Mouse (Mus musculus): ENCODE results near the gene Fem1b. TPM values are rescaled to one million over a fixed set of nuclear protein-coding genes. Genes with fewer than 3 reads are reported as not detected.
"Not testable (repeated sequence)": the region's sequence is repeated elsewhere in the genome, so short reads cannot be mapped to it uniquely, and the experiment has no call there.

Gene Fem1b
- total RNA-seq (2021): 10 to 100 TPM; 91.9 to 95.0 TPM
- long read RNA-seq, experiment 1, full-length matches to known transcripts: 34 of 48 reads
- long read RNA-seq, experiment 1, partial matches to known transcripts: 0 of 48 reads
- long read RNA-seq, experiment 1, other reads (novel, unspliced or antisense): 14 of 48 reads
- long read RNA-seq, experiment 2, full-length matches to known transcripts: 54 of 77 reads
- long read RNA-seq, experiment 2, partial matches to known transcripts: 0 of 77 reads
- long read RNA-seq, experiment 2, other reads (novel, unspliced or antisense): 23 of 77 reads

- TF ChIP-seq CTCF (conservative IDR thresholded peaks at IDR 0.05): no peak
- DNase-seq (ENCODE audit: low spot score in 2 of 2): peak; percentile 84 to 88
- Histone ChIP-seq H3K4me3 (peak within 1 kb of the TSS; percentile 99), H3K27ac (peak within 1 kb of the TSS; percentile 100)
Observed at GRCm38 (mm10) chr9:62811516-62812121, at the start of gene Fem1b. Gene Fem1b (minus strand): TSS chr9:62811934.

- Histone ChIP-seq H3K4me3 (no peak overlapping the region), H3K27ac (no peak overlapping the region)
- DNase-seq (ENCODE audit: low spot score in 2 of 2): no peak
- TF ChIP-seq CTCF (conservative IDR thresholded peaks at IDR 0.05): no peak
Observed at GRCm38 (mm10) chr9:62860866-62861265, 49.1 kb upstream of the Fem1b start.

- not testable (repeated sequence) for DNase-seq (ENCODE audit: low spot score in 2 of 2); H3K4me3 ChIP-seq; H3K27ac ChIP-seq
Observed at GRCm38 (mm10) chr9:62860102-62860501, 48.4 kb upstream of the Fem1b start.

- no peak for DNase-seq (ENCODE audit: low spot score in 2 of 2)
- H3K4me3 ChIP-seq: no peak overlapping the region
- no peak for TF ChIP-seq CTCF (conservative IDR thresholded peaks at IDR 0.05)
- H3K27ac ChIP-seq: no peak overlapping the region
Observed at GRCm38 (mm10) chr9:62858266-62859019, 46.7 kb upstream of the Fem1b start.

- no peak for TF ChIP-seq CTCF (conservative IDR thresholded peaks at IDR 0.05)
- DNase-seq (ENCODE audit: low spot score in 2 of 2): no peak
- no peak within 1 kb of the TSS for H3K4me3 ChIP-seq
- no peak within 1 kb of the TSS for H3K27ac ChIP-seq
Observed at GRCm38 (mm10) chr9:62857719-62858261, 46.1 kb upstream of the Fem1b start, which contains the start of gene Calml4. Gene Calml4 (plus strand): TSS chr9:62858080.

- Histone ChIP-seq H3K27ac (no peak overlapping the region), H3K4me3 (no peak overlapping the region)
- no peak for TF ChIP-seq CTCF (conservative IDR thresholded peaks at IDR 0.05)
- DNase-seq (ENCODE audit: low spot score in 2 of 2): no peak
Observed at GRCm38 (mm10) chr9:62857216-62857615, 45.5 kb upstream of the Fem1b start.

- no peak overlapping the region for H3K4me3 ChIP-seq
- DNase-seq (ENCODE audit: low spot score in 2 of 2): no peak
- H3K27ac ChIP-seq: no peak overlapping the region
- TF ChIP-seq CTCF (conservative IDR thresholded peaks at IDR 0.05): no peak
Observed at GRCm38 (mm10) chr9:62854483-62854882, 42.7 kb upstream of the Fem1b start.

- no peak for TF ChIP-seq CTCF (conservative IDR thresholded peaks at IDR 0.05)
- Histone ChIP-seq H3K4me3 (no peak overlapping the region), H3K27ac (no peak overlapping the region)
- DNase-seq (ENCODE audit: low spot score in 2 of 2): no peak
Observed at GRCm38 (mm10) chr9:62851571-62851970, 39.8 kb upstream of the Fem1b start.

GRCm38 (mm10) chr9:62848641-62849040 is 36.9 kb upstream of the Fem1b start:
- no peak for DNase-seq (ENCODE audit: low spot score in 2 of 2)
- H3K4me3 ChIP-seq: no peak overlapping the region
- no peak overlapping the region for H3K27ac ChIP-seq
- no peak for TF ChIP-seq CTCF (conservative IDR thresholded peaks at IDR 0.05)

- peak; percentile 84 to 96 for DNase-seq (ENCODE audit: low spot score in 2 of 2)
- Histone ChIP-seq H3K4me3 (peak overlapping the region; percentile 15; the same call in 1 of the 2 replicates), H3K27ac (peak overlapping the region; percentile 79)
- TF ChIP-seq CTCF (conservative IDR thresholded peaks at IDR 0.05): peak; percentile 100
Observed at GRCm38 (mm10) chr9:62847694-62848093, 36.0 kb upstream of the Fem1b start.

GRCm38 (mm10) chr9:62844461-62844860 is 32.7 kb upstream of the Fem1b start:
- no peak overlapping the region for H3K27ac ChIP-seq
- no peak for TF ChIP-seq CTCF (conservative IDR thresholded peaks at IDR 0.05)
- no peak overlapping the region for H3K4me3 ChIP-seq
- no peak for DNase-seq (ENCODE audit: low spot score in 2 of 2)

- no peak for DNase-seq (ENCODE audit: low spot score in 2 of 2)
- TF ChIP-seq CTCF (conservative IDR thresholded peaks at IDR 0.05): no peak
Observed at GRCm38 (mm10) chr9:62843356-62844024, 31.8 kb upstream of the Fem1b start.

More at GRCm38 (mm10) chr9:62843356-62844024, 31.8 kb upstream of the Fem1b start:
- Histone ChIP-seq H3K4me3 (no peak overlapping the region), H3K27ac (no peak overlapping the region)
